Mouse (Mus musculus) forebrain, embryonic 12.5 days (tissue): Measurements from ENCODE around the gene Eif4ebp2. TPM values are rescaled to one million over a fixed set of nuclear protein-coding genes. Genes with fewer than 3 reads are reported as not detected.

Experiments
- ATAC-seq: fragments of 200-750 bp; cut with Nextera tagmentation; 2 replicates; pipeline ENCODE4 v1.8.0; 2017; ENCODE audit warnings: moderate TSS enrichment; ENCODE audit not compliant: low FRiP score
- H3K27ac ChIP-seq: fragments of 300-500 bp; sonication (generic); 2 replicates; pipeline ENCODE4 v1.5.1; 2016; ENCODE audit warnings: mild to moderate bottlenecking
- H3K27me3 ChIP-seq: fragments of 300-500 bp; sonication (generic); 2 replicates; pipeline ENCODE4 v1.6.1; 2016; ENCODE audit warnings: mild to moderate bottlenecking
- H3K36me3 ChIP-seq: fragments of 300-500 bp; sonication (generic); replicated peaks from 2 replicates; pipeline ENCODE4 v1.6.1; 2016; ENCODE audit warnings: mild to moderate bottlenecking
- H3K4me1 ChIP-seq: fragments of 300-500 bp; sonication (generic); 2 replicates; pipeline ENCODE4 v1.6.1; 2016
- H3K4me2 ChIP-seq: fragments of 300-500 bp; sonication (generic); 2 replicates; pipeline ENCODE4 v1.6.1; 2016; ENCODE audit warnings: mild to moderate bottlenecking, moderate library complexity
- H3K4me3 ChIP-seq: fragments of 300-500 bp; sonication (generic); replicated peaks from 2 replicates; pipeline ENCODE4 v1.5.1; 2016; ENCODE audit warnings: mild to moderate bottlenecking
- H3K9ac ChIP-seq: fragments of 300-500 bp; sonication (generic); 2 replicates; pipeline ENCODE4 v1.6.1; 2016; ENCODE audit warnings: mild to moderate bottlenecking
- H3K9me3 ChIP-seq: fragments of 300-500 bp; sonication (generic); 2 replicates; pipeline ENCODE4 v1.6.1; 2016
- WGBS: fragments of 180-500 bp; shearing (Covaris S2); methylation state at CpG from one replicate; pipeline ENCODE4 v1.1.7; 2016; 5-methylcytosine and 5-hydroxymethylcytosine counted together
- polyA plus RNA-seq: library from polyadenylated mRNA; unstranded; fragments of >200 nt; fragmentation: Nextera tagmentation; extraction: Ambion mirVana; gene quantifications from 2 replicates; pipeline ENCODE4 v1.2.1, GENCODE M21; 2016

Eif4ebp2 gene
- polyA plus RNA-seq, result 87.6 and 88.3 TPM in 2 replicates

DNA sequence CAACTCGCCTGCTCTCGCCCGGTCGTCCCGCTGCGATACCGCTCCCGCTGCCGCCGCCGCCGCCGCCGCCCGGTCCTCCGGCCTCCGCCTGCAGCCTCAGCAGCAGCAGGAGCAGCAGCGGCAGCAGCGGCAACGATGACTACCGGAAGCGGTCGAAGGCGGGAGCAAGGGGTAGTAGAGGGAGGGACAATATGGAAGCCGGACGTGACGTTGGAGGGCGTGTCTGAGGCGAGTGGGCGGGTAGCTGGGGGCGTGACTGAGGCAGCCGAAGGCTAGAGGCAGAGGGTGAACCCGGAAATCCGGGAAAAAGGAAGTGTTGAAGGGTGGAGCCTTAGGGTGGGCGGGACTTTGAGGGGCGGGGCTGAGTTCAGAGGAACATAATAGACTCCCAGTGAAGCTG is at the start of gene Eif4ebp2:
Eif4ebp2 (minus strand) TSS at position 17 of the 400 bp plus-strand sequence.
- WGBS, result 0% methylated on average over 28 of the region's 36 CpGs
- Histone ChIP-seq H3K9me3 (no peaks in the 10 kb centered on the region), H3K4me1 (peaks cover 39% of the 10 kb centered on the region), H3K4me2 (peak within 1 kb of the TSS; percentile 79), H3K4me3 (peak within 1 kb of the TSS; percentile 99), H3K27ac (peak within 1 kb of the TSS; percentile 88), H3K27me3 (no peaks in the 10 kb centered on the region), H3K36me3 (peaks cover under 1% of the 10 kb centered on the region), H3K9ac (peak within 1 kb of the TSS; percentile 95)
- peak; percentile 99 for ATAC-seq

DNA sequence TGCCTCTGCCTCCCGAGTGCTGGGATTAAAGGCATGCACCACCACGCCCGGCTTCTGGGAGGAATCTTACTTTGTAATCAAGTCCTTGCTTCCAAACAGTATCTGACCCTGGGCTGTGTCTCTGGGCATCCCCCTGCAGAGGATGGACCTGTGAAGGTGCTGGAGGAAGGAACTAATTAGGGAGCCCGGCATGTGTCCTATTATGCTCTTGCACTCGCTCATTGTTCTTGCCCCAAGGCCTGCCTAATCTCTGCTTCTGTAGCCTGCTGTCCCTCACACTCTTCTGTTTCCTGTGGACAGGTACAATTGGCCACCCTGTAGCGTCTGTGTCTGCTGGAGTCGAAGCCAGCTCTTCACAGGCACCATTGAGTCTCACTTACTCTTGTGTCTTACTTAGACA is 48.3 kb upstream of the Eif4ebp2 start:
- WGBS, result 41% methylated on average over 7 of the region's 7 CpGs
- H3K4me1 ChIP-seq, result peaks cover 11% of the 10 kb centered on the region

DNA sequence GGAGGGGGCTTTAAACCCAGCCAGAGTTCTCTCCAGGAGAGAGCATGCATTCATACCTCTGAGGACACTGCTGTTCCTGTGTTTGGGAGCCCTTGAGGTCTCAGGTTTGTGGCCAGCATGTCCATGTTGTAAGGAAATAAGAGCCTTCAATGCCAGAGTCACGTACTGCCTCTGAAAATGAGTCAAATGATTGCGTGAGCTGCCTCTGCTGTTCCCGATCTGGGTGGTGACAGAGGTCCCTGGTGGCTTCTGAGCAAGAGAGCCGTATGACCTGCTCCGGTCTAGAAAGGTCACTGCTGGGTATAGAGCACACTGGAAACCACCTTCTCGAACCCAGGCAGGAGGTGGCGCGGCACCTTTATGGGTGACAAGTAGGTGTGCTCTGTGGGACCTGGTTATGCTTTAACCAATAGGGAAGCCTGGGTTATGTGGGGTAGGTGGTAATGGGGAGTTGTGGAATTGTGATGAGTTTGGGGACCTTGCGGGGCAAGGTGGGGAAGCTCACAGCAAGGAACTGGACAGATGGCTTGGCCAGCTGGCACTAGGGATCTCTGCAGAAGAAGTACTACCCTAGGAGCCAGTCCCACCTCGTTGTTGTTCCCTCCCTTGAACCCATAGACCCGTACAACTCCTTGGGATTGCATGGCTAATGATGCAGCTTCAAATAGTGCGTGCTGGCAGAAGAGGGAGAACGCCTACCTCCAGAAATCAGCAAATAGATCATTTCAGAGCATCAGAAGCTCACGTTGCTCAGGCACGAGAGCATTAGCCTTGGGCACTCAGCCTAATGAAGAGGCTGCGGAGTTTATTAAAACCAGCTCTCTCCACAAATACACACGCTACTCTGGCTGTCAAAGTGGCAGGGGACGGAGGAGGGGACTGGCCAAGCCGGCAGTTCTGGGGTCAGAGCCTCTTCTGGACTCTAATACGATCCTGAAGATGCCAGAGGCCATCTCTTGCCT is 47.3 kb upstream of the Eif4ebp2 start:
- H3K27ac ChIP-seq, result no peak overlapping the region
- H3K9me3 ChIP-seq, result no peaks in the 10 kb centered on the region
- no peak overlapping the region for H3K4me3 ChIP-seq
- no peaks in the 10 kb centered on the region for H3K27me3 ChIP-seq
- peaks cover 20% of the 10 kb centered on the region for H3K4me1 ChIP-seq
- no peak overlapping the region for H3K4me2 ChIP-seq
- H3K36me3 ChIP-seq, result no peaks in the 10 kb centered on the region
- H3K9ac ChIP-seq, result no peak overlapping the region
- no peak for ATAC-seq
- 88% methylated on average over 20 of the region's 20 CpGs for WGBS

More for the DNA sequence above, 48.3 kb upstream of the Eif4ebp2 start:
- H3K9me3 ChIP-seq, result no peaks in the 10 kb centered on the region
- no peaks in the 10 kb centered on the region for H3K36me3 ChIP-seq
- no peak overlapping the region for H3K27ac ChIP-seq
- no peak overlapping the region for H3K9ac ChIP-seq
- no peak overlapping the region for H3K4me3 ChIP-seq
- no peaks in the 10 kb centered on the region for H3K27me3 ChIP-seq
- no peak for ATAC-seq
- no peak overlapping the region for H3K4me2 ChIP-seq

DNA sequence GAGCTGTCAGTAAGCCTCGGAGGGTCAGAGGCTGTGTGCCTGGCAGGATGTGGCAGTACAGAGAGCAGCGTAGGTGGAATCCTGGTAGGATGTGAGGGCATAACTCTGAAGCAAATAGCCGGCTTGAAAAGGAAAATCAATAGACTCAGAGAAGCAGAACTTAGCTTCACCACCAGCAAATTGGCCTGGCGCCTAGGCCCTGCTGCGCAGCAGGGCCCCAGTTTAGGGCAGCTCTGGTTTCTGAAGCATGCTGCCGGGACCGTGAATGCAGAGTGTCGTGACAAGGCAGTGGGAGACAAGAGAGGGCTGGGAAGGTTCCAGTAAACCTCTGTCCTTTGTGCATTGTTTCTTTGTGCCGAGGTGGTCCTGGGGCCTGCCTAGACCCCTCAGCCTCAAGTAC is 43.8 kb upstream of the Eif4ebp2 start:
- no peaks in the 10 kb centered on the region for H3K9me3 ChIP-seq
- no peak overlapping the region for H3K4me3 ChIP-seq
- no peak overlapping the region for H3K4me2 ChIP-seq
- 60% methylated on average over 9 of the region's 9 CpGs for WGBS
- H3K27me3 ChIP-seq, result no peaks in the 10 kb centered on the region
- no peak overlapping the region for H3K9ac ChIP-seq
- peak overlapping the region; percentile 37; the same call in 1 of the 2 replicates for H3K27ac ChIP-seq
- no peak for ATAC-seq
- H3K4me1 ChIP-seq, result peaks cover 22% of the 10 kb centered on the region
- no peaks in the 10 kb centered on the region for H3K36me3 ChIP-seq

DNA sequence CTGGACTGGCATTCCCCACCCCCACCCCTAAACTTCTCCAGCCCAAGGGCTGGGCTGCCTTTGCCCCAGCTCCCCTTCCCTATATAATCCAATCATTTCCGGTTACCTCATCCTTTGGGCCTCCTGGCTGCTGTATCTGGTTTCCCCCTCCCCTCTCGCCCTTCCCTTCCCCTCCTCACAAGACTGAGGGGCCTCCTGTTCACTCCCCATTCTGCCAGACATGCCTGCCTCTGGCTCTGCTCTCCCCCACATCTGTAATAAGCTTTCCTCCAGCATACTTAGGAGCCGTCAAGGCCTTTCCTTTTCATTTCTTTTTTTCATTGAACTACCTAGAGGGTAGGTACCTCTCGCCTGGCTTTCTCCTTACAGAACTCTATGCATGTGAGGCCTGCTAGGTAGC is 43.0 kb upstream of the Eif4ebp2 start:
- no peaks in the 10 kb centered on the region for H3K36me3 ChIP-seq
- no peak for ATAC-seq
- no peaks in the 10 kb centered on the region for H3K9me3 ChIP-seq
- no peak overlapping the region for H3K9ac ChIP-seq
- H3K27ac ChIP-seq, result peak overlapping the region; percentile 37; the same call in 1 of the 2 replicates
- peaks cover 22% of the 10 kb centered on the region for H3K4me1 ChIP-seq
- WGBS, result 29% methylated on average over 4 of the region's 4 CpGs
- H3K4me2 ChIP-seq, result no peak overlapping the region
- H3K27me3 ChIP-seq, result no peaks in the 10 kb centered on the region
- H3K4me3 ChIP-seq, result no peak overlapping the region

DNA sequence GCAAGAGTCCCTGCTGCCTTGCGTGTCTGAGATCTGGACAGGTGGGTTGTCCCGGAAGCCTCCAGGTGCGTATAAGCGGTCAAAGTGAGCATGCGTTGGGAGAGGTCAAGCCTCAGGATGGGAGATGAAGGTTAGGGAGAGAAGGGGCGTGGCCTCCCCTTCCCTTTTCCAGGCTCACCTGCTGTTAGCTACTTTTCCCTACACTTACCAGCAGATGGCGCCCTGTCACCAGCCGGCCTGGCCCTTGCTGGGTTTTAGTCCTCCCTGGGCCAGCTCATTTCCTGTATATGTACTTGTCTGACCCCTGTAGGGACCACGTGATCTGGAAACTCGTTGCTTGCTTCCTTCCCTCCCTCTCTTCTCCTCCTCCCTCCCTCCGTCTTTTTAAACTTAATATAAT is 39.6 kb upstream of the Eif4ebp2 start:
- Histone ChIP-seq H3K27ac (no peak overlapping the region), H3K4me3 (no peak overlapping the region), H3K27me3 (no peaks in the 10 kb centered on the region), H3K9ac (no peak overlapping the region), H3K4me1 (peaks cover 22% of the 10 kb centered on the region), H3K4me2 (no peak overlapping the region), H3K9me3 (no peaks in the 10 kb centered on the region), H3K36me3 (no peaks in the 10 kb centered on the region)
- peak; percentile 72 for ATAC-seq
- 8% methylated on average over 11 of the region's 11 CpGs for WGBS

DNA sequence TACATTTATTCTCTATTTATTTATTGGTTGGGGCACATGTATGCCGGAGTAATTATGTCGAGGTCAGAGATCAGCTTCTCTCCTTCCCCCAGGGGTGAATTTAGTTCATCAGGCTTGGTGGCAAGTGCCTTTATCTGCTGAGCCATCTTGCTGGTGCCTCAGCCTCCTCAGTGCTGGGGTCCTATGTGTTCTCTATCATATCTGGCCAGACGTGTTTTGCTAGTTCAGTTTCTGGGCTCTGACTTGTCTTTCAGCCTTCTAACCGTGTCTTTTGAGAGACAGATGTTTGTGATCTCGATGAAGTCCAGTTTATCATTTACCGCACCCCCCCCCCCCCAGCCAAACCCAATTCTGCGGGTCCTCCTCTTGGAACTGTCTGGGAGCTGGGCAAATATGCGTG is 39.1 kb upstream of the Eif4ebp2 start:
- no peak overlapping the region for H3K9ac ChIP-seq
- H3K4me2 ChIP-seq, result no peak overlapping the region
- no peak for ATAC-seq
- H3K9me3 ChIP-seq, result no peaks in the 10 kb centered on the region
- H3K36me3 ChIP-seq, result no peaks in the 10 kb centered on the region
- 56% methylated on average over 8 of the region's 8 CpGs for WGBS
- no peak overlapping the region for H3K4me3 ChIP-seq
- peaks cover 20% of the 10 kb centered on the region for H3K4me1 ChIP-seq
- no peak overlapping the region for H3K27ac ChIP-seq
- H3K27me3 ChIP-seq, result no peaks in the 10 kb centered on the region

DNA sequence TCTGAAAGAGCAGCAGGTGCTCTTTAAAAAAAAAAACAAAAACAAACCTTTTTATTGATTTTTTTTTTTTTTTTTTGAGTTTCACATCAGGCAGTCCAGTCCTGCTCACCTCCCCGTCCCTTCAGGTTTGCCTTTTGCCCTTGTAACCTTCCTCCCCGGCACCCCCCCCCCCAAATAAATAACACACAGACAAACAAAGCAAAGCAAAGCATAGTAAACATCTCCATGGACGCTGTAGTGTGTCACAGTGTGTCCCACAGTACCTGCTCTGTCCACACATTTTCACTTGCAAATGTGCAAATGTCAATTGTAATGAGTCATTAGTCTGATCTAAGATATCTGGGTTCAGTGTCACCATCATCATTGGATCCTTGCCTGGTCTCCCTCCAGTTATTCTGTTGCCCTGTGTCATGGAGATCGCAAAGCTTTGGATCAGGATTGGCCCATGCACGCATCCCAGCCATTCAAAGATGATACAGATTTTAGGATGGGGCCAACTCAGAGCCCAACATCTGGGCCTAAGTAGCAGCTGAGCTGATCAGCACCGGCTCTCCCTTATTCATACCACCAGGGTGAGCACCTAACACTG is 36.2 kb upstream of the Eif4ebp2 start:
- Histone ChIP-seq H3K9ac (no peak overlapping the region), H3K27ac (no peak overlapping the region), H3K4me1 (no peaks in the 10 kb centered on the region), H3K9me3 (no peaks in the 10 kb centered on the region), H3K4me2 (no peak overlapping the region), H3K27me3 (no peaks in the 10 kb centered on the region), H3K36me3 (no peaks in the 10 kb centered on the region), H3K4me3 (no peak overlapping the region)
- no peak for ATAC-seq
- 86% methylated on average over 6 of the region's 6 CpGs for WGBS

DNA sequence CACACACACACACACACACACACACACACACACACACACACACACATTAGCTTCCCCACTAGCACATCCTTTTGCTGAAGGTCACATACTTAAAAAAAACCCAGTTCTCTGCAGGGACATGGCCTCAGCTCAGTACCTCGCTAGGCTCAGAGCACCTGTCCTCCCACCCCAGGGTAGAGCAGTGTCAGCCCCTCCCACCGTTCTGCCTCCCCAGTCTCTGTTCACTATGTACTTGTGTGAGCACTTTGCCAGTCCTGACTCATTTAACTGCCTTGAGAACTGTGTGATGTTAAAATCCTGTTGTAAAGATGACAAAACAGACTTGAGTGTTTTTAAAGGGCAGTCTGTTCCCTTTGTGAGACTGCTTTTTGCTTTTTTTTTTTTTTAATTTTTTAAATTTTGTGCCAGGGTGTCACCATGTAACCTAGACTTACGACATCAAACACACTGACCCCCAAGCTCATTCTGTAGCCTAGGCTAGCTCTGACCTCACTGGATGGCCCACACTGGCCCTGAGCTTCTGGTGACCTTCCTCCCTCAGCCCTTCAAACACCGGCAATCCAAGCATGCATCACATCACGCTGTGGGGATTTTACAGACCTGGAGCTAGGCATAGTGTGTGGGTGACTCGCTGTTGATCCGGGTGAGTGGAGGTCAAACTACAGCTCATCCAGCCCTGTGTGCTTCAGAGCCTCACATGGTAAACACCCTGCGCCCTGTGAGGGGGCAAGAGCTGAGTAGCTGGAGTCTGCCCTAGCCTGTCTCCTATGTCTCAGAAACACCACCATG is 34.3 kb upstream of the Eif4ebp2 start:
- Histone ChIP-seq H3K4me3 (no peak overlapping the region), H3K27me3 (no peaks in the 10 kb centered on the region), H3K27ac (no peak overlapping the region), H3K36me3 (no peaks in the 10 kb centered on the region), H3K9me3 (no peaks in the 10 kb centered on the region), H3K9ac (no peak overlapping the region), H3K4me1 (no peaks in the 10 kb centered on the region), H3K4me2 (no peak overlapping the region)
- WGBS, result 90% methylated on average over 8 of the region's 8 CpGs
- ATAC-seq, result no peak

DNA sequence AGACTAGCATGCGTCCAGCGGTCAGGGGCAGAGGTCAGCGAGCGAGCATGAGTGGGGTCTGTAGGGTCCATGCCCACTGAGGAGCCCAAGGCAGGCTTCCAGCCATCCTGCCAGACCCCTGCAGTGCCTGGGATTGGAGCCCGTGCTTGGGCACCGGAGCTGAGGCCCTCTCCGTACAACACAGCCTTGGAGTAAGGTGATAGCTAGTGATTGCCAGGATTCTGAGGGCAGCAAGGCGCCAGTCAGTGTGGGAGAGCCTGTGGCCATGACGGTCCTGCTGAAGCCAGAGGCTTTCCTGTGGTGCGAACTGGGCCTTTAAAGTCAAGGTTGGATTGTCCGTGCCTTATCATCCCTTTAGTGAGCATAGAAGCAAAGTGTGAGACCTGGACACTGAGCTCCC is 32.3 kb upstream of the Eif4ebp2 start:
- WGBS, result 85% methylated on average over 11 of the region's 11 CpGs
- H3K9ac ChIP-seq, result no peak overlapping the region
- no peaks in the 10 kb centered on the region for H3K9me3 ChIP-seq
- no peak for ATAC-seq
- H3K36me3 ChIP-seq, result no peaks in the 10 kb centered on the region
- H3K4me1 ChIP-seq, result no peaks in the 10 kb centered on the region
- H3K4me2 ChIP-seq, result no peak overlapping the region
- no peaks in the 10 kb centered on the region for H3K27me3 ChIP-seq
- no peak overlapping the region for H3K27ac ChIP-seq
- H3K4me3 ChIP-seq, result no peak overlapping the region

DNA sequence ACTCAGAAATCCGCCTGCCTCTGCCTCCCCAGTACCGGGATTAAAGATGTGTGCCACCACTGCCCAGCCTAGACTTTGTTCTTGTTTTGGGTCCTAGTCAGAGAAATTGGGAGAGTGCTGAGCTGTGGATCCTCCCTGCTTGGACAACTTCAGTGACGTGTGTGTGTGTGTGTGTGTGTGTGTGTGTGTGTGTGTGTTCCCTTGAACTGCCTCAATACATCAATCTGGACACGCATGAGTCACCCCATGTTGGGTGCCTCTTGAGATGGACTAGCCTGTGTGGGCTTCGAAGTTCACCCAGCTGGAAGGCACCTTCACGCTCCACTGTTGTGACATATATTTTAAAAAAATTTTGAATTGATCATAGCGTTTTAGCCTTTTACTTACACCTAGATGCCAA is 30.3 kb upstream of the Eif4ebp2 start:
- Histone ChIP-seq H3K36me3 (no peaks in the 10 kb centered on the region), H3K9me3 (no peaks in the 10 kb centered on the region), H3K4me3 (no peak overlapping the region), H3K27ac (no peak overlapping the region), H3K9ac (no peak overlapping the region), H3K27me3 (no peaks in the 10 kb centered on the region), H3K4me2 (no peak overlapping the region), H3K4me1 (0 out of 2 replicates have a peak, but pooled peaks cover under 1% of the 10 kb centered on the region)
- WGBS, result 93% methylated on average over 7 of the region's 7 CpGs
- no peak for ATAC-seq

DNA sequence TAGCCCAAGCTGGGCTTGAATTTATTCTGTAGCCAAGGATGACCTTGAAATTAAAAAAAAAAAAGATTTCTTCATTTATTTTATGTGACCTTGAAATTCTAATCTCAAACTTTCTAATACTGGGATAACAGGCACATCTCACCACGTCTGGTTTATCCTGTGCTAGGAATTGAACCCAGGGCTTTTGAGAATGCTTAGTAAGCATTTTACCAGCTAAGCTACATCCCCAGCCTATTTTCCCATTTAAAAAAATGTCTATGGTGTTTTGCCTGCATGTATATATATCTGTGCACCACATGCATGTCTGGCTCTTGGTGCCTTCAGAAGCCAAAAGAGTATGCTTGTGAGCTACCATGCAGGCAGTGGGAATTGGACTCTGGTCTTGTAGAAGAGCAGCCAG is 28.0 kb upstream of the Eif4ebp2 start:
- no peak overlapping the region for H3K9ac ChIP-seq
- no peak overlapping the region for H3K4me3 ChIP-seq
- no peaks in the 10 kb centered on the region for H3K9me3 ChIP-seq
- H3K4me2 ChIP-seq, result no peak overlapping the region
- no peak overlapping the region for H3K27ac ChIP-seq
- no peaks in the 10 kb centered on the region for H3K27me3 ChIP-seq
- WGBS, result 75% methylated on average over 1 of the region's 1 CpGs
- no peaks in the 10 kb centered on the region for H3K36me3 ChIP-seq
- peaks cover 14% of the 10 kb centered on the region for H3K4me1 ChIP-seq
- no peak for ATAC-seq
